ENCODE assay signal across 8 mouse cellular contexts in the genomic region with DNA sequence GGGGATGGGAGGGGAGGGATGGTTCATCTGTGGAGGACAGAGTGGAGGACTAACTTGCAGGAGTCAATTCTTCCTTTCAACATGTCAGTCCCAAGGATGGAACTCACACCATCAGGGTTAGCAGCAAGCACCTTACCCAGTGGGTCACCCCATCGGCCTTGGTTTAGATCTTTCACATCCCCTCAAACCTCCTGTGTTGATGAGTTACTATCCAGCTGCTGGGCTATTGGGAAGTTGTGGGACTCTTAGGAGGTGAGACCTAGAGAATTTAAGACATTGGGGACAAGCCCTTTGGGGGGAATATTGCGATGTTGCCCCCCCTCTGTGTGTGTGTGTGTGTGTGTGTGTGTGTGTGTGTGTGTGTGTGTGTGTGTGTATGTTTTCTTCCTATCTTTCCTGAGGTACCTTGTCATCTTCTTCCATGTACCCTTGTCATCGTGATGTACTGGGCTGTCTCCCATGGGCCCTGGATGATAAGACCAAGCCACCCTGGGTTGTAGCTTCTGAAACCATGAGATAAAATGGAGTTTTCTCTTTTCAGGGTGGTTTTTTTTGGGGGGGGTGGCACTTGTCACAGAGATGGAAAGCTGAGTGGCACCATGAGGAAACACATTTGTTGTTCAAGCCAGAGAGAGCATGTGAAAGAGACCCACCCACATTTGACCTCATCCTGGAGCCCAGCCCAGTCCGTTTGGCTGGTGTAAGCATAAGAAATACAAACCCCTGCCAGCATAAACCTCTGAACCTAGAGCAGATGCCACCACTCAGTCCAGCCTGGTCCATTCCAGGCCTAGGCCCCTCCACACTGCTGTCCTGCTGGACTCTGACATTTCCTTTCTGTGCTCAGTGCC.
DNase-seq lines count a peak whose midpoint lies in the region; ATAC-seq lines count a peak whose summit lies in the region.

No protein-coding gene starts in this region.

- H3K27me3 ChIP-seq in megakaryocyte, embryonic 14.5 days (replicated peaks), result no peaks in the 10 kb centered on the region
- H3K27me3 ChIP-seq in liver, embryonic 15.5 days, result no peaks in the 10 kb centered on the region

- H3K9ac ChIP-seq in liver, embryonic 15.5 days, result peak overlapping the region; percentile 51

- H3K27ac ChIP-seq in liver, embryonic 15.5 days (replicated peaks), result peak overlapping the region; percentile 97

- peak overlapping the region; percentile 24 for H3K4me3 ChIP-seq in megakaryocyte, embryonic 14.5 days (replicated peaks)
- no peak overlapping the region for H3K4me3 ChIP-seq in liver, embryonic 15.5 days (replicated peaks)

- DNase-seq in cerebellum, adult 8-10 months, result peak; percentile 49
- DNase-seq in heart, adult 11 months, result peak; percentile 97
- peak; percentile 91 for DNase-seq in kidney, adult 11 months
- DNase-seq in right cerebral cortex, postnatal 4 days, result peak; percentile 43
- DNase-seq in embryo, embryonic 9.5 days (ENCODE audit: extremely low spot score), result no peak

- peaks cover 61% of the 10 kb centered on the region for H3K4me1 ChIP-seq in megakaryocyte, embryonic 14.5 days
- H3K4me1 ChIP-seq in liver, embryonic 15.5 days (replicated peaks), result peaks cover 40% of the 10 kb centered on the region

- peaks cover 4% of the 10 kb centered on the region for H3K9me3 ChIP-seq in megakaryocyte, embryonic 14.5 days
- H3K9me3 ChIP-seq in liver, embryonic 15.5 days (replicated peaks), result no peaks in the 10 kb centered on the region

- H3K4me2 ChIP-seq in liver, embryonic 15.5 days, result peak overlapping the region; percentile 53

- WGBS in liver, embryonic 15.5 days (ENCODE audit: insufficient replicate concordance), result 39% methylated on average over 4 of the region's 4 CpGs

- peaks cover 5% of the 10 kb centered on the region for H3K36me3 ChIP-seq in megakaryocyte, embryonic 14.5 days (replicated peaks; ENCODE audit: low read length)
- no peaks in the 10 kb centered on the region for H3K36me3 ChIP-seq in liver, embryonic 15.5 days (replicated peaks)

- no peak; the same call in 1 of the 2 replicates for ATAC-seq in megakaryocyte, adult 5-6 weeks (ENCODE audit: poor library complexity, severe bottlenecking)
- peak; percentile 98 for ATAC-seq in liver, embryonic 15.5 days (ENCODE audit: insufficient read depth)
